Mouse (Mus musculus) right cerebral cortex, adult 2 months (tissue): Measurements from ENCODE around the gene Mindy2.
A peak's percentile ranks its signal among the peaks of the same experiment; 100 is the strongest.

Experiments used
- DNase-seq, 2 experiments: peaks; one replicate each; pipeline ENCODE4 v3.0.0; 2021 to 2022; ENCODE audit warnings: low spot score in 2 of 2

Mindy2 gene

GRCm38 (mm10) chr9:70668048-70668447, 11.1 kb upstream of the Mindy2 start:
- DNase-seq = no peak

GRCm38 (mm10) chr9:70666811-70667210, 9.8 kb upstream of the Mindy2 start:
- DNase-seq = no peak

GRCm38 (mm10) chr9:70665372-70666145, 8.6 kb upstream of the Mindy2 start:
- no peak for DNase-seq

- no peak for DNase-seq
Observed at GRCm38 (mm10) chr9:70664847-70665246, 7.9 kb upstream of the Mindy2 start.

- DNase-seq = no peak
Observed at GRCm38 (mm10) chr9:70658266-70658665, 1.3 kb upstream of the Mindy2 start.

GRCm38 (mm10) chr9:70656130-70657007, 605 bp downstream of the Mindy2 start, which contains the start of gene Gm10642:
Gene Gm10642 (plus strand): TSS chr9:70656251.
- DNase-seq = peak; percentile 62 to 67

GRCm38 (mm10) chr9:70655764-70656129, 1.2 kb downstream of the Mindy2 start:
- no peak for DNase-seq

GRCm38 (mm10) chr9:70654496-70654895, 2.5 kb downstream of the Mindy2 start:
- DNase-seq = peak; percentile 13 to 27

- no peak for DNase-seq
Observed at GRCm38 (mm10) chr9:70653875-70654274, 3.1 kb downstream of the Mindy2 start.

- peak in 1 of 2 experiments; percentile 15 for DNase-seq
Observed at GRCm38 (mm10) chr9:70652221-70652620, 4.8 kb downstream of the Mindy2 start.

- no peak for DNase-seq
Observed at GRCm38 (mm10) chr9:70650994-70651393, 6.0 kb downstream of the Mindy2 start.

GRCm38 (mm10) chr9:70650260-70650659, 6.7 kb downstream of the Mindy2 start:
- DNase-seq = no peak

- DNase-seq = no peak
Observed at GRCm38 (mm10) chr9:70636748-70637147, 20.2 kb downstream of the Mindy2 start.

GRCm38 (mm10) chr9:70631665-70632064, 25.3 kb downstream of the Mindy2 start:
- no peak for DNase-seq

- no peak for DNase-seq
Observed at GRCm38 (mm10) chr9:70629711-70630110, 27.3 kb downstream of the Mindy2 start.

GRCm38 (mm10) chr9:70611026-70611673, 45.8 kb downstream of the Mindy2 start:
- DNase-seq = no peak

- DNase-seq = no peak
Observed at GRCm38 (mm10) chr9:70602186-70602845, 54.7 kb downstream of the Mindy2 start.

GRCm38 (mm10) chr9:70598271-70598670, 58.7 kb downstream of the Mindy2 start:
- no peak for DNase-seq

GRCm38 (mm10) chr9:70591486-70591885, 65.5 kb downstream of the Mindy2 start:
- DNase-seq = no peak

GRCm38 (mm10) chr9:70590775-70591174, 66.2 kb downstream of the Mindy2 start:
- no peak for DNase-seq

- DNase-seq = peak in 1 of 2 experiments; percentile 30
Observed at GRCm38 (mm10) chr9:70587171-70587570, 69.8 kb downstream of the Mindy2 start.

- no peak for DNase-seq
Observed at GRCm38 (mm10) chr9:70585172-70585571, 71.8 kb downstream of the Mindy2 start.
